Mouse (Mus musculus) CH12.LX (cell line): ENCODE results near the gene Smg6. TPM values are rescaled to one million over a fixed set of nuclear protein-coding genes. Genes with fewer than 3 reads are reported as not detected.
A peak's percentile ranks its signal among the peaks of the same experiment; 100 is the strongest.

Source experiments
- DNase-seq: peaks from one replicate; pipeline ENCODE4 v3.0.0-alpha.2; 2013; ENCODE audit errors: extremely low read depth
- H3K27ac ChIP-seq: 2 replicates; pipeline ENCODE4 v1.5.1; 2012; ENCODE audit warnings: low read depth, mild to moderate bottlenecking, control low read depth, moderate library complexity; ENCODE audit not compliant: insufficient read depth
- H3K27me3 ChIP-seq: replicated peaks from 2 replicates; pipeline ENCODE3; 2012; ENCODE audit warnings: inconsistent platforms
- H3K36me3 ChIP-seq, 2 experiments: replicated peaks in 1 of 2; 2 replicates each; pipeline versions ENCODE3 to v1.6.1; 2012; ENCODE audit warnings: inconsistent platforms in 1 of 2, low read length in 1 of 2, mild to moderate bottlenecking in 1 of 2, mixed read lengths in 1 of 2, moderate library complexity in 1 of 2; ENCODE audit not compliant: control insufficient read depth in 1 of 2, insufficient read depth in 1 of 2
- H3K4me1 ChIP-seq, 2 experiments: 2 replicates each; pipeline ENCODE4 v1.6.1; 2012; ENCODE audit warnings: inconsistent platforms in 1 of 2, moderate library complexity in 1 of 2; ENCODE audit not compliant: insufficient read depth in 2 of 2, control insufficient read depth in 1 of 2
- H3K4me2 ChIP-seq: 2 replicates; pipeline ENCODE4 v1.6.1; 2012; ENCODE audit warnings: low read depth, mild to moderate bottlenecking, control low read depth; ENCODE audit not compliant: poor library complexity, insufficient read depth, severe bottlenecking
- H3K4me3 ChIP-seq, 3 experiments: fragments of 150-350 bp in 1 of 3; sonication (generic) in 1 of 3; replicated peaks in 1 of 3; 2 replicates each; pipeline versions ENCODE3 to v1.5.1; 2011 to 2012; ENCODE audit warnings: low read depth in 2 of 3, low read length in 2 of 3, mild to moderate bottlenecking in 2 of 3, moderate library complexity in 2 of 3, control low read depth in 1 of 3, improper control_type of control experiment in 1 of 3, inconsistent platforms in 1 of 3, mixed read lengths in 1 of 3; ENCODE audit not compliant: poor library complexity in 1 of 3
- H3K79me2 ChIP-seq: replicated peaks from 2 replicates; pipeline ENCODE4 v1.6.1; 2012; ENCODE audit warnings: mild to moderate bottlenecking, moderate library complexity; ENCODE audit not compliant: control insufficient read depth, poor library complexity, insufficient read depth, severe bottlenecking; ENCODE audit errors: extremely low read depth
- H3K9ac ChIP-seq: 2 replicates; pipeline ENCODE4 v1.6.1; 2012; ENCODE audit warnings: low read depth, mild to moderate bottlenecking, control low read depth, moderate library complexity; ENCODE audit not compliant: insufficient read depth
- H3K9me3 ChIP-seq: replicated peaks from 2 replicates; pipeline ENCODE3; 2012; ENCODE audit warnings: low read length, inconsistent platforms, mixed read lengths
- CTCF ChIP-seq, 2 experiments: IDR thresholded peaks in 1 of 2; conservative IDR thresholded peaks in 1 of 2; 2 replicates each; pipeline ENCODE4 v1.5.1; 2011 to 2012; ENCODE audit warnings: low read depth in 2 of 2, low read length in 2 of 2, improper control_type of control experiment in 1 of 2, inconsistent platforms in 1 of 2, mild to moderate bottlenecking in 1 of 2, moderate library complexity in 1 of 2
- ELF1 ChIP-seq: IDR thresholded peaks from 2 replicates; pipeline ENCODE4 v1.6.1; 2014; ENCODE audit warnings: low read depth, mild to moderate bottlenecking, inconsistent platforms, low read length, improper control_type of control experiment
- ETS1 ChIP-seq: conservative IDR thresholded peaks from 2 replicates; pipeline ENCODE4 v1.6.1; 2012; ENCODE audit warnings: low read depth, mild to moderate bottlenecking, inconsistent platforms, low read length, improper control_type of control experiment, moderate library complexity
- JUN ChIP-seq: IDR thresholded peaks from 2 replicates; pipeline ENCODE4 v1.6.1; 2011; ENCODE audit warnings: low read depth, mild to moderate bottlenecking, low read length, improper control_type of control experiment, moderate library complexity; ENCODE audit not compliant: insufficient read depth
- KAT2A ChIP-seq: IDR thresholded peaks from 2 replicates; pipeline ENCODE4 v1.6.1; 2012; ENCODE audit warnings: low read length, improper control_type of control experiment, inconsistent platforms; ENCODE audit not compliant: insufficient replicate concordance
- MAFK ChIP-seq: IDR thresholded peaks from 2 replicates; pipeline ENCODE4 v1.6.1; 2011; ENCODE audit warnings: low read length, improper control_type of control experiment; ENCODE audit not compliant: insufficient replicate concordance
- MAZ ChIP-seq: IDR thresholded peaks from 2 replicates; pipeline ENCODE4 v1.6.1; 2012; ENCODE audit warnings: low read depth, mild to moderate bottlenecking, inconsistent platforms, low read length, improper control_type of control experiment, moderate library complexity
- MEF2A ChIP-seq: IDR thresholded peaks from 2 replicates; pipeline ENCODE4 v1.6.1; 2014; ENCODE audit warnings: low read depth, mild to moderate bottlenecking, inconsistent platforms, low read length, improper control_type of control experiment, borderline replicate concordance
- NELFE ChIP-seq: IDR thresholded peaks from 2 replicates; pipeline ENCODE4 v1.6.1; 2011; ENCODE audit warnings: low read depth, low read length, improper control_type of control experiment
- NRF1 ChIP-seq: IDR thresholded peaks from 2 replicates; pipeline ENCODE4 v1.6.1; 2014; ENCODE audit warnings: low read depth, mild to moderate bottlenecking, inconsistent platforms, low read length, improper control_type of control experiment, moderate library complexity
- POLR2AphosphoS2 ChIP-seq: IDR thresholded peaks from 2 replicates; pipeline ENCODE4 v1.6.1; 2011; ENCODE audit warnings: low read depth, low read length, improper control_type of control experiment
- RAD21 ChIP-seq: IDR thresholded peaks from 2 replicates; pipeline ENCODE4 v1.6.1; 2011; ENCODE audit warnings: low read depth, mild to moderate bottlenecking, low read length, improper control_type of control experiment, moderate library complexity
- RCOR1 ChIP-seq: conservative IDR thresholded peaks from 2 replicates; pipeline ENCODE4 v1.6.1; 2012; ENCODE audit warnings: low read depth, mild to moderate bottlenecking, inconsistent platforms, low read length, improper control_type of control experiment
- SIN3A ChIP-seq: IDR thresholded peaks from 2 replicates; pipeline ENCODE4 v1.6.1; 2012; ENCODE audit warnings: low read length, improper control_type of control experiment, inconsistent platforms
- TBP ChIP-seq: conservative IDR thresholded peaks from 2 replicates; pipeline ENCODE4 v1.6.1; 2011; ENCODE audit warnings: low read depth, low read length, improper control_type of control experiment
- USF1 ChIP-seq: IDR thresholded peaks from 2 replicates; pipeline ENCODE4 v1.6.1; 2014; ENCODE audit warnings: low read depth, mild to moderate bottlenecking, inconsistent platforms, low read length, improper control_type of control experiment
- ZC3H11A ChIP-seq: IDR thresholded peaks from 2 replicates; pipeline ENCODE4 v1.6.1; 2012; ENCODE audit warnings: low read depth, mild to moderate bottlenecking, inconsistent platforms, low read length, improper control_type of control experiment
- dilution Hi-C: fragments of 300-500 bp; cut with MboI; formaldehyde crosslinking; loops from 2 replicates; pipeline ENCODE4 v1.14.3; 2020; ENCODE audit warnings: low sequenced_read_pairs; ENCODE audit not compliant: extremely low pct_unique_long_range_greater_than_20kb, extremely low pct_ligation_motif_present
- in situ Hi-C: fragments of 300-500 bp; cut with MboI; formaldehyde crosslinking; loops from 3 replicates; pipeline ENCODE4 v1.14.3; 2019; ENCODE audit warnings: low sequenced_read_pairs, low pct_ligation_motif_present, low pct_unique_long_range_greater_than_20kb, mixed read lengths
- polyA plus RNA-seq: library from polyadenylated mRNA; unstranded; fragments of >175 nt; gene quantifications from 2 replicates; pipeline ENCODE4 v1.2.1, GENCODE M21; 2012; ENCODE audit warnings: low read depth; ENCODE audit not compliant: insufficient read length
- total RNA-seq, 2 experiments: library from RNA; depleted of rRNA; stranded (reverse); fragments of 300-350 nt in 1 of 2; fragments of >200 nt in 1 of 2; gene quantifications; 2 replicates each; pipeline ENCODE4 v1.2.3; 2012 to 2014

Gene Smg6
- total and polyA plus RNA-seq, 3 experiments = 9.0 to 18.5 (median 12.1) TPM

GRCm38 (mm10) chr11:75171186-75171865 is 245.7 kb downstream of the Smg6 start (continued):
- TF ChIP-seq SIN3A (no peak), ETS1 (no peak)

GRCm38 (mm10) chr11:75172151-75173094 is 246.8 kb downstream of the Smg6 start:
- peaks cover 16 to 48% of the 10 kb centered on the region in 2 experiments for H3K4me1 ChIP-seq
- TF ChIP-seq JUN = no peak
- TF ChIP-seq NELFE = no peak
- TF ChIP-seq ELF1 = no peak
- no peak for TF ChIP-seq SIN3A
- no peak for TF ChIP-seq RCOR1
- TF ChIP-seq NRF1 = no peak
- TF ChIP-seq ZC3H11A = no peak
- TF ChIP-seq USF1 = no peak
- TF ChIP-seq RAD21 = no peak
- no peak for TF ChIP-seq TBP
- TF ChIP-seq KAT2A = no peak
- no peak for TF ChIP-seq MAZ
- no peak for TF ChIP-seq MEF2A
- no peak for TF ChIP-seq CTCF (conservative IDR thresholded peaks at IDR 0.05 in 1 of 2, IDR thresholded peaks at IDR 0.05 in 1 of 2; ENCODE audit: low read depth in 2 of 2, low read length in 2 of 2)
- no peak for TF ChIP-seq MAFK
- TF ChIP-seq POLR2AphosphoS2 = no peak
- H3K4me2 ChIP-seq = peak overlapping the region; percentile 53
- in situ Hi-C loops (loop anchor here (25.0 kb wide), 1 partner anchor 535 kb away; the partner anchor contains the start of gene Cluh), dilution Hi-C loops (no loop called here)
- H3K79me2 ChIP-seq = 0 out of 2 replicates have a peak, but pooled peaks cover under 1% of the 10 kb centered on the region
- no peak for DNase-seq
- H3K4me3 ChIP-seq = peak overlapping the region in 2 of 3 experiments; percentile 53 to 68
- peaks cover 5% of the 10 kb centered on the region for H3K9me3 ChIP-seq
- H3K36me3 ChIP-seq = peaks cover 10 to 21% of the 10 kb centered on the region in 2 experiments
- no peak overlapping the region for H3K9ac ChIP-seq
- H3K27ac ChIP-seq = no peak overlapping the region
- H3K27me3 ChIP-seq = peaks cover 35% of the 10 kb centered on the region
